Mouse (Mus musculus): Measurements from ENCODE around the gene Ndc1.

DNA sequence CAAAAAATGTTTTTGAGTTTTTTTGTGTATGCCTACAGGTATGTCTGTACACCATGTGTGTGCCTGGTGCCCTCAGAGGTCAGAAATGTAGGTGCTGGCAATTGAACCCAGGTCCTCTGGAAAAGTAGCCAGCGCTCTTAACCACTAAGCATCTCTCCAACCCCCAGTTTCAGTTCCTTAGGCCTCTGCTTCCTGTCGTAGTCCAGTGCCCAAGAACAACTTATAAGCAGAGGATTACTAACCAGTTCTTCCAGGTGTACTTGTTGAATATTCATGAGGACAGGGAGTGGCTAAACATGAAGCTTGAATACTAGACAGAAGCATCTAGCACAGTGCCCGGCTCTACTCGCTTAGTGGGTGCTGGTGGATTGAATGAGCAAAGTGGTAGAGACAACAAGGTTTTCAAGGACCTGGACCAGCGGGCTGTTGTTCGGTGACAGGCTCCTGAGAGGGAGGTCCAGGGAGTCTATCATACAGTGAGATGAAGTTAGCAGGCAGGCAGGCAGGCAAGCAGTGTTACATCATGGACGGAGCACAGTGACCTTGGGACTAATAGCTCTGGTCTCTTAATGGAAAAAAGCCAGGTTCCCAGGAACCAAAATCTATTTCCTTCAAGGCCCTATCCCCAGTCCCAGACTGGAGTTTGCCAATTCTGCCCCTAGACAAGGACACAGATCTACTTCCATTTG lies 7.0 kb upstream of the Ndc1 start:
- TF ChIP-seq POLR2A (IDR thresholded peaks at IDR 0.05; ENCODE audit: borderline replicate concordance, control insufficient read depth, low read depth, low read length) (no peak), CTCF (IDR thresholded peaks at IDR 0.05; ENCODE audit: control insufficient read depth, insufficient read depth, low read length) (no peak)
